Mouse (Mus musculus) left cerebral cortex, adult 11 months (tissue): ENCODE measurements around the gene Kctd10.

Experiments used
- DNase-seq: peaks from one replicate; pipeline ENCODE4 v3.0.0; 2022; ENCODE audit warnings: low spot score

The Kctd10 gene

GRCm38 (mm10) chr5:114380209-114381012, at the start of gene Kctd10, which contains the start of gene Ube3b:
TSS of gene Kctd10 (minus strand) at chr5:114380508.
TSS of gene Ube3b (plus strand) at chr5:114380607.
- peak; percentile 68 for DNase-seq

- DNase-seq, result no peak
These were observed 49.5 kb upstream of the Kctd10 start for GRCm38 (mm10) chr5:114429781-114430180.

GRCm38 (mm10) chr5:114428621-114429020, 48.3 kb upstream of the Kctd10 start:
- DNase-seq, result no peak

- DNase-seq, result no peak
These were observed 46.4 kb upstream of the Kctd10 start for GRCm38 (mm10) chr5:114426732-114427131.

GRCm38 (mm10) chr5:114423961-114424360, 43.7 kb upstream of the Kctd10 start:
- DNase-seq, result no peak

GRCm38 (mm10) chr5:114422591-114422990, 42.3 kb upstream of the Kctd10 start:
- DNase-seq, result no peak

- no peak for DNase-seq
These were observed 41.4 kb upstream of the Kctd10 start for GRCm38 (mm10) chr5:114421561-114422298.

- no peak for DNase-seq
These were observed 38.2 kb upstream of the Kctd10 start for GRCm38 (mm10) chr5:114418541-114418940.

- no peak for DNase-seq
These were observed 36.5 kb upstream of the Kctd10 start for GRCm38 (mm10) chr5:114416855-114417254.

GRCm38 (mm10) chr5:114415606-114416005, 35.3 kb upstream of the Kctd10 start:
- DNase-seq, result no peak

- DNase-seq, result no peak
These were observed 32.9 kb upstream of the Kctd10 start for GRCm38 (mm10) chr5:114413067-114413735.

GRCm38 (mm10) chr5:114412361-114412998, 32.2 kb upstream of the Kctd10 start:
- DNase-seq, result no peak

GRCm38 (mm10) chr5:114410429-114410828, 30.1 kb upstream of the Kctd10 start:
- no peak for DNase-seq

- DNase-seq, result no peak
These were observed 28.5 kb upstream of the Kctd10 start for GRCm38 (mm10) chr5:114408846-114409245.

GRCm38 (mm10) chr5:114407810-114408209, 27.5 kb upstream of the Kctd10 start:
- no peak for DNase-seq

GRCm38 (mm10) chr5:114407269-114407668, 27.0 kb upstream of the Kctd10 start:
- DNase-seq, result no peak

- no peak for DNase-seq
These were observed 26.3 kb upstream of the Kctd10 start for GRCm38 (mm10) chr5:114406592-114406991.

GRCm38 (mm10) chr5:114393169-114393568, 12.9 kb upstream of the Kctd10 start:
- DNase-seq, result no peak

- DNase-seq, result no peak
These were observed 4.1 kb upstream of the Kctd10 start for GRCm38 (mm10) chr5:114384448-114384847.

GRCm38 (mm10) chr5:114383184-114383904, 3.0 kb upstream of the Kctd10 start:
- DNase-seq, result no peak

- DNase-seq, result no peak
These were observed 674 bp upstream of the Kctd10 start for GRCm38 (mm10) chr5:114381013-114381351.

- no peak for DNase-seq
These were observed 545 bp downstream of the Kctd10 start for GRCm38 (mm10) chr5:114379763-114380162.
